Mouse (Mus musculus): Measurements from ENCODE around the gene Zmynd12. TPM values are rescaled to one million over a fixed set of nuclear protein-coding genes. Genes with fewer than 3 reads are reported as not detected.

Gene Zmynd12
- not detected in 3 replicates for total RNA-seq (2017)

GRCm38 (mm10) chr4:119422294-119422964 is at the start of gene Zmynd12, which contains the start of gene Ppcs:
Gene Zmynd12, plus strand, starts transcription at chr4:119422814.
Gene Ppcs, minus strand, starts transcription at chr4:119422420.
- peak; percentile 79 for ATAC-seq (replicated peaks; ENCODE audit: insufficient number of reproducible peaks, low FRiP score, low TSS enrichment, poor library complexity, severe bottlenecking)

DNA sequence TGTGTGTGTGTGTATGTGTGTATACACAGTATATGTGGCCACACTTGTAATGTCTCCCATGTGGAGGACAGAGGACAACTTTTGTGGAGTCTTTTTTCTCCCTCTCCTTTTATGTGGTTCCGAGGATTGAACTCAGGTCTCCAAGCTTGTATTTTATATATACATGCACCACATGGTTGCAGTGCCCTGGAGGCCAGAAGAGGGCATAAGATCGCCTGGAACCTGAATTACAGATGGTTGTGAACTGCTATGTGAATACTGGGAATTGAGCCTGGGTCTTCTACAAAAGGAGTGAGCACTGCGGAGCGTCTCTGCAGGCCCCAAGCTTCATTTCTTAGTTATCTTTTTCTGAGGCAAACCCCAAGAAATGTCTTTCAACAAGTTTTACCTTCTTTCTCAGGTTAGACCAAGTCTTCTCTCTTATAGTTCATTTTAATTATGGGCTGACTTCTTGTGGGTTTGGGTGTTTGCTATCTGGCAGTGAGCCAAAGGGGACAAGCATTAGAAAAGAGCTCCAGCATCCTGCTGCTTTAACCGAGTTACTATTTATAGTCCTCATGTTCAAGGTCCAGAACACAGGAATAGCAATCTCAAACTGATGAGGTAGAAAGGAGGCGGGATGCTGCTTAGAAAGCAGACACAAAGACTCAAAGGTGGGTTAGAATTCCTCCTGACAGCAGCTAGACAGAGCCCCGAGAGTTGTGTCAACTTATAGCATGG is 41.0 kb upstream of the Zmynd12 start:
- ATAC-seq (replicated peaks; ENCODE audit: insufficient number of reproducible peaks, low FRiP score, low TSS enrichment, poor library complexity, severe bottlenecking): no peak

- ATAC-seq (replicated peaks; ENCODE audit: insufficient number of reproducible peaks, low FRiP score, low TSS enrichment, poor library complexity, severe bottlenecking): no peak
Observed at GRCm38 (mm10) chr4:119389184-119389583, 33.4 kb upstream of the Zmynd12 start.

- ATAC-seq (replicated peaks; ENCODE audit: insufficient number of reproducible peaks, low FRiP score, low TSS enrichment, poor library complexity, severe bottlenecking): no peak
Observed at GRCm38 (mm10) chr4:119390369-119390768, 32.2 kb upstream of the Zmynd12 start.

- ATAC-seq (replicated peaks; ENCODE audit: insufficient number of reproducible peaks, low FRiP score, low TSS enrichment, poor library complexity, severe bottlenecking): no peak
Observed at GRCm38 (mm10) chr4:119398751-119399150, 23.9 kb upstream of the Zmynd12 start.

DNA sequence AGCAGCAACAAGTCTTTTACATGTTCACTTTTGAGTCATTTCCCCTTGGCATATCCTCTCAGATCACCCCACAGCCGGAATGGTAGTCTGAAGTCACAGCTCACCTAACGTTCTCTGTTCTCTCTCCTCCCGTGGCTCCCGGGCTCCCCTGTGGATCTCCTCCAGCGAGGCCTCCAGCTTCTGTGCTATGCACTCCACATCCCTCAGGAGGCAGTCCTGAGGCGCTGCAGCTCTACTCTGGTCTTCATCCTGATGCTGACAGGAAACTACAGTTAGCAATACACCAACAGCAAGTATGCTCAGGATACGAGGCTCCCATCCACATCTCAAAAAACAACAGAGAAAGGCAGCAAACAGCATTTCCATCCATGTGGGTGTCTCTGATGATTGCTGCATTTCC is 21.7 kb upstream of the Zmynd12 start:
- no peak for ATAC-seq (replicated peaks; ENCODE audit: insufficient number of reproducible peaks, low FRiP score, low TSS enrichment, poor library complexity, severe bottlenecking)

DNA sequence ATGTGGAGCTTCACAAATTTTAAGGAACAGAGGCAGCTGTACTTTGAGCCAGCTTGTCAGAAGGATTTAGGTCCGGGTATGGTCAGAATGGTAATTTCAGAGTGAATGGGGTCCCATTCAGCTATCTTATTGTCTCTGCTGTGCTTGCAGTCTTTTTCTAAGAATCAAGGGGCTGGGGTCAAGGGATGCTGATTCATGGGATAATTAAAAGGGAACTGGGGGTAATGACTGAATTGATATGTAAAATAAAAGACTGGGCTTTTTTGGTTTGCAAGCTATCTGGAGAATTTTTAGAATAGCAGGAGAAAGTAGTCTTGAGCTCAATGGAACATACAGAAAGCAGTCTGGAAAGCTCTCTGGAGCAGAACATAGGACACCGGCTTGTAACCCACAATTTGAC is 19.2 kb upstream of the Zmynd12 start:
- no peak for ATAC-seq (replicated peaks; ENCODE audit: insufficient number of reproducible peaks, low FRiP score, low TSS enrichment, poor library complexity, severe bottlenecking)

DNA sequence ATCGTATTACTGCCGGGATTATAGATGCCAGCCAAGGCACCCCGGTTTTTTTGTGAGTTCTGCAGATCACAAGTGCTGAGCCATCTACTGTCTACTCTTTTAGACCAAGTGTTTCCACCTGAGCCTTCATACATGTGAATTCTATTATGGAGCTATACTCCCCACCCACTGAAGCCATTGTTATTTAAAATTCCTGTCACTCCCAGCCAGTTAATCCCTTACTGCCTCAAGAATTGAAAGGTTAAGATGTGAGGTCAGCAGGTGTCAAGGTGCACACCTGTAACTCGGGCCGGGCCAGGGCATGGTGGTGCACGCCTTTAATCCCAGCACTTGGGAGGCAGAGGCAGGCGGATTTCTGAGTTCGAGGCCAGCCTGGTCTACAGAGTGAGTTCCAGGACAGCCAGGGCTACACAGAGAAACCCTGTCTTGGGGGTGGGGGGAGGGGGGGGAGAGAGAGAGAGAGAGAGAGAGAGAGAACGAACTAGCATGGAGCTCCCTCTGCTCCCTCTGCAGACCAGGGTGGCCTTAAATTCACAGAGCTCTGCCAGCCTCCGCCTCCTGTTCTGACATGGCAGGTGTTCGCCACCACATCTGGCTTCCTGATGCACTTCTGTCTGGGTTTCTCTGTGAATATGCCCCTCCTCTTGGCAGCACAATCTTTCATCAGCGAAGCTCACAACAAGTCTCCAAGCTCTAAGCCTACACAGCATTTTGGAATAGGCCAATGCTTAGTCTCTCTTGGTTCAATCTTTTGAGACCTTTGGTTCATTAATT is 10.6 kb upstream of the Zmynd12 start:
- no peak for ATAC-seq (replicated peaks; ENCODE audit: insufficient number of reproducible peaks, low FRiP score, low TSS enrichment, poor library complexity, severe bottlenecking)

DNA sequence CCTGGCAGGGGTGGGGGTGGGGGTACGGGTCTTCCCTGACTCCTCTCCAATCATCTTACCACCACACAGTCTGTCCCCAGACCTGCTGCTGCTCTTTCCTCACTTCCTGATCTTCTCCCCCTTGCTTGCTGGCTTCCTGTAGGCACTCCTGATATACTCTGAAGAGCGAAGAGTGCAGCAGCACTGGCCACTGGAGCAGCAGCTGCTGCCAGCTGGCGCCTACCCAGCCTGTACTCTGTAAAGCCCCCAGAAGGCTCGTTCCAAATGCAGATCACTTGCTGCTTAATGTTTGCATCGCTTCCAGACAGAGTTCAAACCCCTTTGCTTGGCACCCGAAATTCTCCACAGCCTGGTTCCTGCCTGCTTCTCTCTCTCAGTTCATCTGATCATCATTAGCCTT is 9.8 kb upstream of the Zmynd12 start:
- ATAC-seq (replicated peaks; ENCODE audit: insufficient number of reproducible peaks, low FRiP score, low TSS enrichment, poor library complexity, severe bottlenecking): no peak

DNA sequence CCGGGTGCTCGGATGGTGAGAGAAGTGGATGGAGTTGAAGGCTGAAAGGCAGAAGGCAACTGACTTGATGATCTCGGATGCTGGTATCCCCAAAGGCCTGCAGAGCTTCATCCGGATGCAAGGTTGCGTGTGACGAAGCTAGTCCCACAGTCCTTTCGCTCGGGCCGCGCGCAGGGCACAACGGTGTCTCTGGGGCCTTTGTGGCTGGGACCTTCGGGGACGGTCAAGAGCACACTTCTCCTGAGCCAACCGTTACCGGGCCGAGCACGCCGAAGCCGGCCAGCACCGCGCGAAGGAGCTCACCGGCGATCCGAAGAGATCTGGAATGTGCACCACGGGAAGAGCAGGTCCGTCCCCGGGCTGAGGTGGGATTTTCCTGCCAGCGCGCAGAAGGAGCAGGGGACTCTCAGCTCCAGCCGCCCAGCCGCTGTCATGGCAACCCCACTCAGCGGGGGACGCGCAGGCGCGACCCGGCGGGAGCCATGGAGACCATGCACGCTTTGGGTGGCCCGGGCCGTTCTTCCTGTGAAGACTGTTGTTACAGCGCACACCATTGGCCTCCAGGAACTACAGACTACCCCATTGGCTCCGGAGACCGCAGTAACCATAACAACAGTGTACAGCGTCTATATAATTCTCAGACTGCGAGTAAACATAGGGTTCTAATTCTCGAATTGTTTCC is 7.4 kb upstream of the Zmynd12 start, which contains the start of gene Ccdc30:
Gene Ccdc30 (minus strand): TSS at position 450 of the 682 bp plus-strand sequence.
- peak; percentile 71 for ATAC-seq (replicated peaks; ENCODE audit: insufficient number of reproducible peaks, low FRiP score, low TSS enrichment, poor library complexity, severe bottlenecking)

GRCm38 (mm10) chr4:119417270-119417669 is 5.3 kb upstream of the Zmynd12 start:
- no peak for ATAC-seq (replicated peaks; ENCODE audit: insufficient number of reproducible peaks, low FRiP score, low TSS enrichment, poor library complexity, severe bottlenecking)

- no peak for ATAC-seq (replicated peaks; ENCODE audit: insufficient number of reproducible peaks, low FRiP score, low TSS enrichment, poor library complexity, severe bottlenecking)
Observed at GRCm38 (mm10) chr4:119417894-119418293, 4.7 kb upstream of the Zmynd12 start.

DNA sequence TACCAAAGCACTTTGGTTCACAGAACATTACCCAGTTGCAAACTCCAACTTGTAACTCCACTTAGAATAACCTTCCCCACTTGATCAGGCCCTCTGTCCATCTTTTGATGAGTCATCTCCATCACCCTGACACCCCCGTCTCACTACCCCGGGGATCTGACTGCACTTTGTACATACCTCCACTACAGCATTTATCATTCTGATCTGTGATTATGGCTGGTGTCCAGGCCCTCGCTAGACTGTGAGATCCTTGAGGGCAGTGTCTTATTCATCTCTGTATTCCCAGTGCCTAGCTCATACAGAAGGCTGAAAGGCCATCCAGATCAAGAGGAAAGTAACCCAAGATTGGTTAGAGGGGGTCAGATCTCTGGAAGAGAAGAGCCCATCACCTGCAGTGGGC is 1.4 kb upstream of the Zmynd12 start:
- ATAC-seq (replicated peaks; ENCODE audit: insufficient number of reproducible peaks, low FRiP score, low TSS enrichment, poor library complexity, severe bottlenecking): no peak

- peak; percentile 34; the same call in 1 of the 2 replicates for ATAC-seq (replicated peaks; ENCODE audit: insufficient number of reproducible peaks, low FRiP score, low TSS enrichment, poor library complexity, severe bottlenecking)
Observed at GRCm38 (mm10) chr4:119421921-119422293, 707 bp upstream of the Zmynd12 start.

DNA sequence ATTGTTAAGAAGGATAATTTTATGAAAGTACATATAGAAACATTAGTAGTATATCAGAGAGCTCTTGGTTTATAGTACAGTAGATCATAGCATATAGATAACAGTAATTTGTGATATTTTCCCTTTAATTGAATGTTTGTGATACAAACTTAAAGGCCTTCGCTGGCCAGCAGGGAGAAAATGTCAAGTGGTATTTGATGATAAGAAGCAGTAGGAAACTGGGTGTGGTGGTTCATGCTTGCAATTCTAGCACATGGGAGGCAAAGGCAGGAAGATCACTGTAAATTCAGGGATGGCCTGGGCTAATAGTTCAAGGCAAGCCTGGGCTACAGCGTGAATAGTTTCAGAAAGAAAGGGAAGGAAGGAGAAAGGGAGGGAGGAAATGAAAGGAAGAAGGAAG is 2.5 kb downstream of the Zmynd12 start:
- no peak for ATAC-seq (replicated peaks; ENCODE audit: insufficient number of reproducible peaks, low FRiP score, low TSS enrichment, poor library complexity, severe bottlenecking)

- ATAC-seq (replicated peaks; ENCODE audit: insufficient number of reproducible peaks, low FRiP score, low TSS enrichment, poor library complexity, severe bottlenecking): no peak
Observed at GRCm38 (mm10) chr4:119425601-119426000, 3.0 kb downstream of the Zmynd12 start.

GRCm38 (mm10) chr4:119427680-119428079 is 5.1 kb downstream of the Zmynd12 start:
- ATAC-seq (replicated peaks; ENCODE audit: insufficient number of reproducible peaks, low FRiP score, low TSS enrichment, poor library complexity, severe bottlenecking): no peak

GRCm38 (mm10) chr4:119430678-119431077 is 8.1 kb downstream of the Zmynd12 start:
- ATAC-seq (replicated peaks; ENCODE audit: insufficient number of reproducible peaks, low FRiP score, low TSS enrichment, poor library complexity, severe bottlenecking): 0 out of 2 replicates have a peak, but pooled peaks have one; percentile 53

GRCm38 (mm10) chr4:119437936-119438335 is 15.3 kb downstream of the Zmynd12 start:
- no peak for ATAC-seq (replicated peaks; ENCODE audit: insufficient number of reproducible peaks, low FRiP score, low TSS enrichment, poor library complexity, severe bottlenecking)

All from monocyte, adult 5-6 weeks (primary cell).